Mouse (Mus musculus): ENCODE measurements at regions not wholly inside any gene's neighbourhood (a gene's known extent, or its start where the extent isn't known, plus 50 kb on each side); places are given as distances from the start of the nearest gene placed in this dataset.

GRCm38 (mm10) chr4:140441805-140442204, 195.2 kb upstream of the Igsf21 start:
- TF ChIP-seq EP300 (optimal IDR thresholded peaks at IDR 0.05) (no peak), CTCF (IDR thresholded peaks at IDR 0.05; ENCODE audit: low read depth) (no peak)

All from stomach, postnatal 0 days (tissue).